Mouse (Mus musculus) adrenal gland, postnatal 14 days (tissue): ENCODE data around the gene Strn3. TPM values are rescaled to one million over a fixed set of nuclear protein-coding genes. Genes with fewer than 3 reads are reported as not detected.
A peak's percentile ranks its signal among the peaks of the same experiment; 100 is the strongest.
"Not testable (repeated sequence)": the region's sequence is repeated elsewhere in the genome, so short reads cannot be mapped to it uniquely, and the experiment has no call there.

Source experiments
- DNase-seq: peaks from one replicate; pipeline ENCODE4 v3.0.0; 2021; ENCODE audit warnings: mixed read lengths
- total RNA-seq: library from RNA; stranded (reverse); gene quantifications from 2 replicates; pipeline ENCODE4 v1.2.3, GENCODE M21; 2021

Gene Strn3
- total RNA-seq, 1 experiment from 2014 or later = 83.8 TPM

DNA sequence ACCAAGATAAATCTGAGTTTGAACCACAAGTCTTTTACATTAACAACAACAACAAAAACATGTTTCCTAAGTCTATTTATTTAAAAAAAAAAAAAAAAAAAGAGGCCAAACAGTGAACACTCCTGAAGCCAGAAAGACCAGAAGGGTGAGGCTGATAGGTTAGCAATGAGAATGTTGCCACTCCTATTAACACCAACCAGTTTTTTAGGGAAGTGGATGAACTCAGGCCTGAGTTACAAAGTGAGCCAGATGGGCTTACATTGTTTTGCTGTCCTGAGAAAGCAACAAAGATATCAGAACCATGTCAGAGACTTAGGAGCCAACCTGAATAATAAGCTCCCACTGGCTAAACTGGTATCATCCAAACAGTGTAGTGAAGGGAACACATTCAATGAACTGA lies 71.1 kb downstream of the Strn3 start:
- no peak for DNase-seq

DNA sequence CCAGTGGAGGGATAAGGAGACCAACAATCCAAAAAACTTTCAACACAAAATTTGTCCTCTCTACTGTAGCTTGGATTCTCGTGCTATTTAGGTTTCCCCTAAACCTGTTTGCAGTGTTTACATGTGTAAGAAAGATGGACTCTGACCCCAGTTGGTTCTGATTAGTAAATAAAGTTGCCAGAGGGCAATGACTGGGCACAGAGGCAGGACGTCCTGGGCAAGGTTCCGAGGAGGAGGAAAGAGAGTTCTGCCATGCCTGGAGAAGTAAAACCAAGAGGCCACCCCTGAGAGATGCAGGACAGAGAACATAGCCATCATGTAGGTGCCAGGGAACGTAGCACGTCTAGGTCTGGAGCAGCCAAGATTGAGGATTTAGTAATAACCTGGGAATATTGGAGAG lies 79.3 kb downstream of the Strn3 start:
- DNase-seq = no peak

DNA sequence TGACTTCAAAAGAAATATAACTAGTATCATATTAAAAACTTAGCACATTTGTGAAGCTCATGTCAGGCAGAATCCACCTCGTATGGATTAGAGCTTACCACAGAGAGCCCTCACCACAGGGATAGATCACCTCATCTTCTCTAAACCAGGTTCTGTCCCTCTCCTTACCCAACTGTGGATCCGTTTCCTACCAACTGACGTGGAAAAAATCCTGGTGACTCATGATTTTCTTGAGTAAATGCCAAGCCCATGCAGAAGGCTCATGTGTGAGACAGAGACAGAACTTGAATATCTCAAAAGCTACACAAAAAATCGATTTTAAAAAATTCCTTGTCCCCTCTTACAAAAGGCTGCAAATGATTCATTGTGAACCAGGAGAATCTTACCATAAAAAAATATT lies 85.6 kb downstream of the Strn3 start:
- DNase-seq = no peak

- DNase-seq = no peak
Measured at GRCm38 (mm10) chr12:51603306-51603705, 88.4 kb downstream of the Strn3 start.

- no peak for DNase-seq
Measured at GRCm38 (mm10) chr12:51594030-51594470, 97.6 kb downstream of the Strn3 start.

DNA sequence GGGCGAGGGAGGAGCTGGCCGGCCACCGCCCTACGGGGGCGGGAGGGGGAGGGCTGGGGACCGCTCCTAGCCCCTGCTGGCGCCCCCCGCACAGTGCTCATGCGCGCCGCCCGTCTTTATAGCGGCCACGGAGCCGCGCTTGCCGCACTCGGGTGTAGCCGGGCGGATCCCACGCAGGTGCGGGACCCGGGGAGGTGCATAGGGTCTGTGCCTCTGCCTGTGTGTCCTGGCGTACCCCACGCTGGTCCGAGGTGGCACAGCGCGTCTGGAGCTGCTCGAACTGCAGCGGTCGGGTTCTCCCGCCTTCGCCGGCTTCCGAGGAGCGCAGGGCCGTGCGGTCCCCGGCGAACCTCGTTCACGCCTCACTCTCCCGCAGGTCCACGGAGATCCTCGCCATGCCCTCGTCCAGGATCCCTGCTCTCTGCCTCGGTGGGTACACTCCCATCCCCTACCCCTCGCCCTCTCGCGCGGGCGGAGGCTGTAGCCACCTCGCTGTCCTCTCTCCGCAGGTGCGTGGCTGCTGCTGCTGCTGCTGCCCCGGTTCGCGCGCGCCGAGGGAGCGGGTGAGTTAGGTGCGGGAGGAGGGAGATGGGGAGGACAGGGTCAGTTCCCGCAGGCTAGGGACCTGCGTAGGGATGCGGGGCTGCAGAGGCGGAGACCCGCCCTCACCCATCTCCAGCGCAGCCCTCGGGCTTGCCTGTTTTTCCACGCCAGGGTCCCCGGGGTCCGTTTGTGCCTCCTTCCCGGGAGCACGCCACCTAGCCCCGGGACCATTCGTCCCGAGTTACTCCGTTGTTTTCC lies 98.3 kb downstream of the Strn3 start, which contains the start of gene Coch:
TSS of gene Coch (plus strand) at position 113 of the 801 bp plus-strand sequence.
- peak; percentile 36 for DNase-seq

DNA sequence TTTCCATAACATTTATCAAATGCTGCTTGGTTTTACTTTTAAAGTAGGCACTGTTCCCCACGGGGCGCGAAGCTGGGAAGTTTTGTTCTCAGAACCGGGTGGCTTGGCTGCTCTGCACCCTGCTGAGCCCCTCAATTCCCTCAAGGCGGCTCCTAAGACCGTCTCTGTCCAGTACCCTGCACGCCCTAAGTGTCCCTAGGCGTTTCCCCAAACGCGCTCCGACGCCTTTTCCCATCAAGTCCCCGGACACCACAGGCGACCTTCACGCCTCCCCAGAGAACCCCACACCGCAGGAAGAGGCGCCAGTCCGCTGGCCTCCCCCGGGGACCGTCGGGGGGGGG lies 98.8 kb downstream of the Strn3 start:
- DNase-seq = peak; percentile 24

DNA sequence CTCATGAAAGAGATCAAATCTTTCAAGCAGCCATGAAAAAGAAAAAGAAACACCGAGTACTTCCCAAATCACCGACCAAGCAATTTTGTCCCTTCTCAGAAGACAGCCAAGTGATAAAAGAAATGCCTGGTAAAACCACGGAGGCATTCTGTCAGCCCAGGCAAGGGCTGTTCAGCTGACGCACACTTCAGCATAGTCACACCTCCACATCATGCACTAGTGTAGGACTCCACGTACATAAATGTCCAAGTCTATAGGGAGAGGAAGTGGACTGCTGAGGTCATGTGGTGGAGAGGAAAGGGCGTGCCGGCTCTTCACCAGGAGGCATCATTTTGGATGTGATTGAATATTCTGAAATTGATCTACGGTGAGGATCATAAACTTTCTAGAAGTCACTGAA lies 99.8 kb downstream of the Strn3 start:
- DNase-seq = no peak

- DNase-seq = no peak
Measured at GRCm38 (mm10) chr12:51589263-51589662, 102.4 kb downstream of the Strn3 start.

DNA sequence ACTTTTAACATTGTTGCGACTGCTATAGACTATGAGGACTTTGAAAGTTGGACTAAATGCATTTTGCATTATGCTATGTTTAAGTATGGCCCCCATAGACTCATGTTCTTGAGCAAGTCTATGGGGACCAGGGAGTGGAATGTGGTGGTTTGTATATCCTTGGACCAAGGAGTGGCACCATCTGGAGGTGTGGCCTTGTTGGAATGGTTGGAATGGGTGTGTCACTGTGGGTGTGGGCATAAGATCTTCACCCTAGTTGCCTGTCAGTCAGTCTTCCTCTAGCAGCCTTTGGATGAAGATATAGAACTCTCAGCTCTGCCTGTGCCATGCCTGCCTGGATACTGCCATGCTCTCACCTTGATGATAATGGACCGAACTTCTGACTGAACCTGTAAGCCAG lies 113.9 kb downstream of the Strn3 start:
- DNase-seq = not testable (repeated sequence)

DNA sequence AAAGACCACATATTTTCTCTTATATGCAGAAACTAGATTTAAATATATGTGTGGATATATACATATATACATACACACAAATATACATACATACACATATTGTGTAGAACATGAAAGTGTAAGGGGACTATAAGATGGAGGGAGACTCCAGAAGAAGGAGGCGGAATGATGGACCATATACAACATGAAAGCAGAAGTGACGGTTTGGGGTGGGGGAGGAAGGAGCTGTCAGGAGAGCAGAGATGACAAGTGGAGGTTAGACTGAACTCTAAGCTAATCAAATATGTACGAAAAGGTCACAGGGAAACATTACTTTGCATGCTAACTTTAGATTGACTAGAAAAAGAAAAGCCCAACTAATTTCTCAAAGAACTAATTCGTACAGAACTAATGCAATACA lies 119.0 kb downstream of the Strn3 start:
- DNase-seq = no peak

GRCm38 (mm10) chr12:51569944-51570343 lies 121.8 kb downstream of the Strn3 start:
- no peak for DNase-seq

DNA sequence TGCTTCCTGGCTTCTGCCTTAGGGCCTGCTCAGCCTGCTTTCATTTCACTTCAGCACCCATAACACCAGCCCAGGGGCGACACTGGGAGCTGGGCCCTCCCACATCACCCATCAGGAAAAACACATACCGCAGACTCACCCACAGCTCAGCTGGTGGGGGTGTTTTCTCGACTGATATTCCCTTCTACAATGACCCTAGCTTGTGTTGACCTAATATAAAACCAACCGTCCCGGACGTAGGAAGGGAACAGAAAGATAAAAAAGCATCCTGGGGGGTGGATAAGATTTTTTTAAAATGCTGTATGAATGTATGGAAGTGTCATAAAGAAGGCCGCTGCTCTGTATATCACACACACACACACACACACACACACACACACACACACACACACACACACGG lies 122.2 kb downstream of the Strn3 start:
- DNase-seq = no peak

DNA sequence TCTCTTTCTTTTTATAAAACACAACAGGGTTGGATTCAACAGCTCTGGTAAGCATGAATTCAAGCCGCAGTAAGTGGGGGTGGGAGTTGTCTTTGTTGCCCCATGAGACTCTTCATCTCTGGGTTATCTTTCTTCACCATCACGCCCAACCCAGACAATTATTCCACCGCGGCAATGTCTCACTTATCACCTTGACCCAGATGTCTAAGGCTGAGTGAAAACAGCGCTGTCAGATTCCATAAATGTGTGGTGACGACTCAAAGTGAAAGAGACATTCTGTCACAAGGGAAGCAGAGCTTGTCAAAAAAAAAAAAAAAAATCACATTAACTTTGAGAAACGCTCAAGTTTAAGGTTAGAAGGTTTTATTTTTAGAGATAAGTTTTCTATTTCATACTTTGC lies 124.5 kb downstream of the Strn3 start:
- DNase-seq = no peak

GRCm38 (mm10) chr12:51561416-51561815 lies 130.3 kb downstream of the Strn3 start:
- DNase-seq = no peak

Other genes with a start within 250 kb of the Strn3 start
- 0.38 and 1.0 TPM in 2 replicates for gene Coch, start 98.6 kb downstream of the Strn3 start, total RNA-seq
- 22.6 and 24.3 TPM in 2 replicates for gene Ap4s1, start 864 bp downstream of the Strn3 start, total RNA-seq
- gene Hectd1, start 137.6 kb upstream of the Strn3 start, total RNA-seq = 92.9 and 94.0 TPM in 2 replicates